Mouse (Mus musculus): ENCODE results near the gene Nepn.
A peak's percentile ranks its signal among the peaks of the same experiment; 100 is the strongest.
"Not testable (repeated sequence)": the region's sequence is repeated elsewhere in the genome, so short reads cannot be mapped to it uniquely, and the experiment has no call there.

The Nepn gene

GRCm38 (mm10) chr10:52388922-52389430 lies at the start of gene Nepn:
TSS of gene Nepn (plus strand) at chr10:52388972.
- no peak for DNase-seq (ENCODE audit: low spot score)

GRCm38 (mm10) chr10:52343324-52343723 lies 45.4 kb upstream of the Nepn start:
- DNase-seq (ENCODE audit: low spot score) = not testable (repeated sequence)

GRCm38 (mm10) chr10:52353184-52353583 lies 35.6 kb upstream of the Nepn start:
- DNase-seq (ENCODE audit: low spot score) = peak; percentile 37

GRCm38 (mm10) chr10:52358467-52358866 lies 30.3 kb upstream of the Nepn start, which contains the start of gene Gm26741:
TSS of gene Gm26741 (plus strand) at chr10:52358767.
- DNase-seq (ENCODE audit: low spot score) = no peak

GRCm38 (mm10) chr10:52360241-52360735 lies 28.5 kb upstream of the Nepn start:
- DNase-seq (ENCODE audit: low spot score) = no peak

- DNase-seq (ENCODE audit: low spot score) = no peak
Measured at GRCm38 (mm10) chr10:52360862-52361609, 27.7 kb upstream of the Nepn start.

GRCm38 (mm10) chr10:52368376-52368775 lies 20.4 kb upstream of the Nepn start:
- no peak for DNase-seq (ENCODE audit: low spot score)

GRCm38 (mm10) chr10:52373834-52374233 lies 14.9 kb upstream of the Nepn start:
- no peak for DNase-seq (ENCODE audit: low spot score)

- no peak for DNase-seq (ENCODE audit: low spot score)
Measured at GRCm38 (mm10) chr10:52374651-52375050, 14.1 kb upstream of the Nepn start.

- no peak for DNase-seq (ENCODE audit: low spot score)
Measured at GRCm38 (mm10) chr10:52376422-52376821, 12.3 kb upstream of the Nepn start.

GRCm38 (mm10) chr10:52377813-52378212 lies 11.0 kb upstream of the Nepn start:
- DNase-seq (ENCODE audit: low spot score) = no peak

GRCm38 (mm10) chr10:52381321-52381801 lies 7.4 kb upstream of the Nepn start:
- peak; percentile 59 for DNase-seq (ENCODE audit: low spot score)

GRCm38 (mm10) chr10:52381845-52382591 lies 6.8 kb upstream of the Nepn start, which contains the start of gene Gopc:
TSS of gene Gopc (minus strand) at chr10:52382124.
- peak; percentile 97 for DNase-seq (ENCODE audit: low spot score)

- no peak for DNase-seq (ENCODE audit: low spot score)
Measured at GRCm38 (mm10) chr10:52383022-52383421, 5.8 kb upstream of the Nepn start.

GRCm38 (mm10) chr10:52383522-52383921 lies 5.2 kb upstream of the Nepn start:
- no peak for DNase-seq (ENCODE audit: low spot score)

GRCm38 (mm10) chr10:52384823-52385610 lies 3.8 kb upstream of the Nepn start:
- peak; percentile 81 for DNase-seq (ENCODE audit: low spot score)

- DNase-seq (ENCODE audit: low spot score) = no peak
Measured at GRCm38 (mm10) chr10:52387192-52387591, 1.6 kb upstream of the Nepn start.

GRCm38 (mm10) chr10:52389438-52389837 lies 666 bp downstream of the Nepn start:
- DNase-seq (ENCODE audit: low spot score) = peak; percentile 15

- DNase-seq (ENCODE audit: low spot score) = no peak
Measured at GRCm38 (mm10) chr10:52391208-52391607, 2.4 kb downstream of the Nepn start.

- DNase-seq (ENCODE audit: low spot score) = no peak
Measured at GRCm38 (mm10) chr10:52396647-52397046, 7.9 kb downstream of the Nepn start.

- no peak for DNase-seq (ENCODE audit: low spot score)
Measured at GRCm38 (mm10) chr10:52398715-52399114, 9.9 kb downstream of the Nepn start.

GRCm38 (mm10) chr10:52399722-52400121 lies 10.9 kb downstream of the Nepn start:
- no peak for DNase-seq (ENCODE audit: low spot score)
